Mouse (Mus musculus) testis, adult 2 months (tissue): ENCODE results near the gene Itga6. TPM values are rescaled to one million over a fixed set of nuclear protein-coding genes. Genes with fewer than 3 reads are reported as not detected.
"Not testable (repeated sequence)": the region's sequence is repeated elsewhere in the genome, so short reads cannot be mapped to it uniquely, and the experiment has no call there.

Experiments used
- H3K27ac ChIP-seq: fragments of 200-500 bp; 2 replicates; pipeline ENCODE4 v1.5.1; 2012; ENCODE audit warnings: low read depth, low read length; ENCODE audit not compliant: control insufficient read depth, insufficient read depth
- H3K27me3 ChIP-seq: fragments of 200-500 bp; 2 replicates; pipeline ENCODE4 v1.6.1; 2012; ENCODE audit warnings: mild to moderate bottlenecking, low read length, moderate library complexity; ENCODE audit not compliant: control insufficient read depth, insufficient read depth
- H3K36me3 ChIP-seq: fragments of 200-500 bp; 2 replicates; pipeline ENCODE4 v1.6.1; 2012; ENCODE audit warnings: mild to moderate bottlenecking, low read length; ENCODE audit not compliant: control insufficient read depth, insufficient read depth
- H3K4me1 ChIP-seq: fragments of 200-500 bp; 2 replicates; pipeline ENCODE4 v1.6.1; 2012; ENCODE audit warnings: low read length; ENCODE audit not compliant: control insufficient read depth, insufficient read depth
- H3K4me3 ChIP-seq: fragments of 200-500 bp; 2 replicates; pipeline ENCODE4 v1.5.1; 2012; ENCODE audit warnings: low read depth, mild to moderate bottlenecking, low read length, moderate library complexity, mixed read lengths; ENCODE audit not compliant: control insufficient read depth
- CTCF ChIP-seq: fragments of 200-500 bp; IDR thresholded peaks from 2 replicates; pipeline ENCODE4 v1.5.1; 2012; ENCODE audit warnings: low read depth, mild to moderate bottlenecking, inconsistent platforms, low read length, moderate library complexity; ENCODE audit not compliant: control insufficient read depth, insufficient read depth, insufficient replicate concordance
- POLR2A ChIP-seq: fragments of 200-500 bp; IDR thresholded peaks from 2 replicates; pipeline ENCODE4 v1.6.1; 2012; ENCODE audit warnings: low read depth, mild to moderate bottlenecking, inconsistent platforms, low read length, moderate library complexity; ENCODE audit not compliant: control insufficient read depth
- polyA plus RNA-seq: library from polyadenylated mRNA; depleted of rRNA; stranded (reverse); fragments of >200 nt; gene quantifications from 2 replicates; pipeline ENCODE4 v1.2.3, GENCODE M21; 2012

Itga6 gene
- polyA plus RNA-seq, 1 experiment = 5.2 TPM

DNA sequence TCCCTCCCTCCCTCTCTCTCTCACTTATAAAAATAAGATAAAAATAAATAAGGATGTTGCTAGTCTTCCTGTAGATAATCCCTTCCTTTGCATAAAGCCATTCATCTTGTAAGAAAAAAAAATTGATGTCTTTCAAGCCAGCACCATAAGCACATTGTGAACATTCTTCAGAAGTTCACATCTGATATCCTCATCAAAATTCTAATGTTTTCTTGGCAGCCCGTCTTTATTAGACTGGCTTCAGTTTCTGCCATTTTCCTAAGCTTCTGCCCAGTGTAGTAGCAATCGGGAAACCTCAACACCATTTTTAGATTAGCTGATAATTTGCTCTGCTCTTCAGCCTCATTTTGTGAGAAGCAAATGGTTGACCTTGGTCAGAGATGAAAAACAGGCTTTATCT, 33.8 kb upstream of the Itga6 start:
- no peak overlapping the region for H3K27ac ChIP-seq
- TF ChIP-seq CTCF (no peak), POLR2A (no peak)
- no peaks in the 10 kb centered on the region for H3K4me1 ChIP-seq
- H3K4me3 ChIP-seq = no peak overlapping the region
- no peaks in the 10 kb centered on the region for H3K27me3 ChIP-seq
- H3K36me3 ChIP-seq = no peaks in the 10 kb centered on the region

DNA sequence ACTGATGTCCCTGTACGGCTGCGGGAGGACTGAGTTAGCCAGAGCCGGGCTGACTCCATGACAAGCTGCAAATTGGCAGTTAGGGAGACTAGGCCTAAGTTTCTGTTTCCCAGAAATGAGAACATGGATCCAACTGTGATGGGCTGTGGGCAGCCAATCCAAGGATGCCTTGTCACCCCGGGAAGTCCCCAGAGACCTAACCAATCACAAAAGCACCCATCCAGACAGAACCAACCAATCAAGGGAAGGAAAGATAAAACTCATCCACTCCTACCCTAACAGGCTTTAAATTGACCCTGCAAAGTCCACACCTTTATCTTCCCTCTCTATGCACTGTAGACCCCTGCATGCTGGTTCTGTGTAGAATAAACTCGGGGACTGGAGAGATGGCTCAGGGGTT, 31.0 kb upstream of the Itga6 start:
- Histone ChIP-seq H3K36me3 (no peaks in the 10 kb centered on the region), H3K4me1 (no peaks in the 10 kb centered on the region), H3K4me3 (no peak overlapping the region), H3K27ac (no peak overlapping the region), H3K27me3 (no peaks in the 10 kb centered on the region)
- TF ChIP-seq POLR2A (no peak), CTCF (no peak)

- no peaks in the 10 kb centered on the region for H3K36me3 ChIP-seq
- no peaks in the 10 kb centered on the region for H3K4me1 ChIP-seq
- no peak for TF ChIP-seq POLR2A
- H3K4me3 ChIP-seq = no peak overlapping the region
- H3K27me3 ChIP-seq = no peaks in the 10 kb centered on the region
- H3K27ac ChIP-seq = no peak overlapping the region
Observed at GRCm38 (mm10) chr2:71719005-71719386, 26.4 kb upstream of the Itga6 start.

- Histone ChIP-seq H3K27ac (no peak overlapping the region), H3K4me1 (no peaks in the 10 kb centered on the region), H3K27me3 (no peaks in the 10 kb centered on the region), H3K36me3 (no peaks in the 10 kb centered on the region), H3K4me3 (no peak overlapping the region)
- TF ChIP-seq POLR2A = no peak
- no peak for TF ChIP-seq CTCF
Observed at GRCm38 (mm10) chr2:71719387-71720034, 25.9 kb upstream of the Itga6 start.

GRCm38 (mm10) chr2:71720556-71720955, 24.9 kb upstream of the Itga6 start:
- not testable (repeated sequence) for H3K36me3 ChIP-seq

GRCm38 (mm10) chr2:71722913-71723312, 22.5 kb upstream of the Itga6 start:
- Histone ChIP-seq H3K4me1 (no peaks in the 10 kb centered on the region), H3K27me3 (no peaks in the 10 kb centered on the region), H3K27ac (no peak overlapping the region), H3K36me3 (no peaks in the 10 kb centered on the region), H3K4me3 (no peak overlapping the region)
- TF ChIP-seq POLR2A (no peak), CTCF (no peak)

More at GRCm38 (mm10) chr2:71720556-71720955, 24.9 kb upstream of the Itga6 start:
- not testable (repeated sequence) for H3K27me3 ChIP-seq, H3K27ac ChIP-seq, H3K4me3 ChIP-seq, H3K4me1 ChIP-seq

DNA sequence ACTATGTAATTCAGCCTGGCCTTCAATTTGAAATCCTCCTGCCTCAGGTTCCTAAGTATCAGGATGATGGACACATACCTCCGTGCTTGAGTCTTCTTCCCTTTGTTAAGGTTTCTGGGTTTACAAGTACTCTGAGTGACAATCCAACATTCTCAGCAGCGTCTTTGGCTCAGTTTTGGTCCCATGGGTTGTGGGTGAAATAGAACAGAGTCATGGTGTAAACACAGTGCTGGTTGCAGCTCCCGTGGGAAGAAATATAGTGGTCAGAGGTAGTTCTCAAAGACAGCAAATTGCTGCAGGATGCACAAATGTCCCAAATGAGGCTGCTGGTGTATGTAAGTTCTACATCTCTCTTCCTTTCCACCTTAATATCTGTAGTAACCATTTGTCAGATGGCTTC, 21.8 kb upstream of the Itga6 start:
- Histone ChIP-seq H3K27me3 (no peaks in the 10 kb centered on the region), H3K36me3 (no peaks in the 10 kb centered on the region), H3K27ac (no peak overlapping the region), H3K4me3 (no peak overlapping the region), H3K4me1 (no peaks in the 10 kb centered on the region)
- no peak for TF ChIP-seq CTCF
- TF ChIP-seq POLR2A = no peak

DNA sequence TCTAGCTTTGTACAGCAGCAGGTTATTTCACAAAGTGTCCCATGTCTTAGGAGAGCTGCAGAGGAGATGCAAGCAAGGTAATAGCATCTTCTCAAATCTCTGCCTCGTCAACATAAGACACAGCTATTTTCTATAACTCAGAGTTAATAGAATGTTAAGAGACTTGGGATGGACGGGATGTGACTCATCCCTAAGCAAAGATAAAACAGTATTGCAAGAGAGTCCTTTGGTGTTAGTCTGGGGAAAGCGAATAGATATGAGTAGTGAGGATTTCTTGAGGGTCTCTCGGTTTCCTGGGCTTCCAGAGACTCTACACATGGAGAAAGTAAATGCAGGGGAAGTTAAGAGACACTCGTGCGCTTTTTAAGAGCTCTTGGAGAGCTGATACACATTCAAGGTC, 21.4 kb upstream of the Itga6 start:
- H3K27ac ChIP-seq = no peak overlapping the region
- H3K4me3 ChIP-seq = no peak overlapping the region
- H3K36me3 ChIP-seq = no peaks in the 10 kb centered on the region
- no peaks in the 10 kb centered on the region for H3K4me1 ChIP-seq
- TF ChIP-seq CTCF (no peak), POLR2A (no peak)
- H3K27me3 ChIP-seq = no peaks in the 10 kb centered on the region
